Mouse (Mus musculus) CD4-positive, CD25-positive, alpha-beta regulatory T cell, adult 2 months (primary cell): ENCODE data around the gene Nr2f2.

Experiments used
- DNase-seq: peaks from one replicate; pipeline ENCODE4 v3.0.0-alpha.2; 2012; ENCODE audit warnings: low read depth, low spot score

The Nr2f2 gene

GRCm38 (mm10) chr7:70365401-70365811 lies 1.1 kb downstream of the Nr2f2 start:
- DNase-seq = no peak

DNA sequence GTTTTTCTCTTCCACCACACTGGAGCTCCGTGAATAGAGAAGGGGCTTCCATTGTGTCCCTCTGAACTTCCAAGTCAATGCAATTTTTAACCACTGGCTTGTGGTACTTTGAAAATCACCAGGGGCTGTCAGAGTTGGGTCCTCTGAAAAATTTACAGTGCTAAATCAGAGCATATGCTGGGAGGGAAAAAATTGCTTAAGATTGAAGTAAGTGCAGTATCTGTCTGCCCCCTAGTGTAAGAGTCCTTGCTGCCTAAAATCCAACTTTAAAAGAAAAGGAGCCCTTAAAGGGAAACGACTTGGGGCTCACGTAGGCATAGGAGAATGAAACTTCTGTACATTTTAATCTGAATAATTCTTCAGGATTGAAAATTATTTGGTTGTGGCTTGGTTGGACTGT lies 1.7 kb downstream of the Nr2f2 start:
- DNase-seq = no peak

DNA sequence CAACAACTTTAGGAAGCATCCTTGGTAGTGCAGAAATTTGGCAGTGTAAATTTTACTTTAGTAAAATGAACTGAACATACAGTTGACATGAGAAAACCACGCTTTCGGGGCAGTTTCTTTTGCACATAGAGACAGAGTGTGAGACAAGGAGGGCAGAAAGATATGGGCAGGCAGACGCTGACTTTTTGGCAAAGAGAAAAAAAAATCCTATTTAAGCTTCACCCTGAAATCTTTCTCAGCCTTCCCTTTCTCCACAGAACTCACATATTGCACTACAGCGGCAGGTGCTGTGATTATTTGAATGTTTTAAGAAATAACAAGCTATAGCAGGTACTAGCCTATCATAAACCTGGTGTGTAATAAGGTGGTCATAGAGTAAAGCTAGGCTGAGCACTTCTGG lies 3.2 kb downstream of the Nr2f2 start:
- DNase-seq = no peak

DNA sequence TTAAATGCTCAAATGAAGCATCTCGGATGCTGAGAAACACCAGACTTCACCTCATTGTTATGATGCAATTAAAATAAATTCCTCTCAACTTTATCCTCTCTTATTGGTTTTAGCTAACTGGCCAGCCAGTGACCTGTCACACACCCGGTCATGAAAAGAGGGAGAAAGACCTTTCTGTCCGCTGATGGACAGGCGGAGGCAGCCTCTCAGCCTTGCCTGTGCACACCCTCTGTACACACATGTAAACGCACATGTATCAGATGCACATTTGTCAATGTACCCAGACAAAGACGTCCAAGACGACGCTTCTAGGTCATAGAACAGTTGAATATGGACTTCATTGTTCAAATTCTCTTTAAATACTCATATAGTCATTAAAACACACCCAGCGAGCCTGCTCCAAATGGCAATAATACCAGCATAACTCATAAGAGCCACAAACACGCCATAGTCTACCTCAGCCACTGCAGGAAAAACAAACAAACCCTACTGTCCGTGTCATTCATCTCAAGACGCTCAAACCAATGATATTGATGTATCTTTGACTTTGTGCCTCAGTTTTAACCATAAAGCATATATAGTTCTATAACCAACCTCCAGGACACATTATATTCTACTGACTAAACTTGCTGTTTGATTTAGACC lies 3.9 kb downstream of the Nr2f2 start:
- DNase-seq = no peak

DNA sequence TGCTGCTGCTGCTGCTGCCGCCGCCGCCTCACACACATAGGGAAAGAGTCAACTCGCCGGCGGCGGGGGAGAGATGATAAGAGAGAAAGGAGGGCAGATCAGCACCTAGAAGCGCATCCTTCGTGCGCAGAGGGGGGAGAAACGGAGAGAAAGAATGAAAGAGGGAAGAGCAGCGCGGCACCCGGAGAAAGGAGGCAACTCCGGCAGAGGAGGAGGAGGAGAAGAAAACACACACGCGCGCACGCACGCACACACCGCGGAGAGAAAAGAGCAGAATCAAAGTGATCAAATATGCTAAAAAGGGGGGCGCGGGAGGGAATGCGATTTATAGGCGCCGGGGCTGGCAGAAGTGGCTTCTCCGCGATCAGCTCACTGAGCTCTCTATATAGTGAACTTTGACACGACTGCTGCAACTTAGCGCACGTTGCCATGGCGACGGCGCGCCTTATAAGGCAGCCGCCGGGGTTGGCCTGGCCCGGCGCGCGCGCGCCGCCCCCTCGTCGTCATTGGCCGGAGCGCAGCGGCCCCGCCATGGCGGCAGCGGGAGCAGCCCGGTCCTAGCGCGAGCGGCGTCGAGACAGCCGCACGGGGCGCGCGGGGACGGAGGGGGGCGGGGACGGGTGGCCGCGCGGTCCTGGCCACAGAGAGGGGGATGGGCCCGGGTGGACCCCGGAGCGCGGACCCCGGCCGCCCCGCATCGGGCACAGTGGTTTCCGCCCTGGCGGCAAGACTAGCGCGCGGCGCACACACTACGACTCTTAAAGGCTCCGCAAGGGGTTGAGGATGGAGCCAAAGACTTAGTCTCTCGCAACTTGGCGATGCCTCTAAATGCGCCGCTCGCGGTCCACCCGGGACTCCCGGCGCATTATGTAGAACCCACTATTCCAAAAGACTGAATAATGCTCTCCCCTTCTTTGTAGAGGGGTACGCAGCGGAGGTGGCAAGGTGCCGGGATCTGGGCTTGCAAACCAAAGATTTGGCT lies 4.9 kb downstream of the Nr2f2 start:
- no peak for DNase-seq

GRCm38 (mm10) chr7:70360611-70361382 lies 5.7 kb downstream of the Nr2f2 start:
- DNase-seq = no peak

DNA sequence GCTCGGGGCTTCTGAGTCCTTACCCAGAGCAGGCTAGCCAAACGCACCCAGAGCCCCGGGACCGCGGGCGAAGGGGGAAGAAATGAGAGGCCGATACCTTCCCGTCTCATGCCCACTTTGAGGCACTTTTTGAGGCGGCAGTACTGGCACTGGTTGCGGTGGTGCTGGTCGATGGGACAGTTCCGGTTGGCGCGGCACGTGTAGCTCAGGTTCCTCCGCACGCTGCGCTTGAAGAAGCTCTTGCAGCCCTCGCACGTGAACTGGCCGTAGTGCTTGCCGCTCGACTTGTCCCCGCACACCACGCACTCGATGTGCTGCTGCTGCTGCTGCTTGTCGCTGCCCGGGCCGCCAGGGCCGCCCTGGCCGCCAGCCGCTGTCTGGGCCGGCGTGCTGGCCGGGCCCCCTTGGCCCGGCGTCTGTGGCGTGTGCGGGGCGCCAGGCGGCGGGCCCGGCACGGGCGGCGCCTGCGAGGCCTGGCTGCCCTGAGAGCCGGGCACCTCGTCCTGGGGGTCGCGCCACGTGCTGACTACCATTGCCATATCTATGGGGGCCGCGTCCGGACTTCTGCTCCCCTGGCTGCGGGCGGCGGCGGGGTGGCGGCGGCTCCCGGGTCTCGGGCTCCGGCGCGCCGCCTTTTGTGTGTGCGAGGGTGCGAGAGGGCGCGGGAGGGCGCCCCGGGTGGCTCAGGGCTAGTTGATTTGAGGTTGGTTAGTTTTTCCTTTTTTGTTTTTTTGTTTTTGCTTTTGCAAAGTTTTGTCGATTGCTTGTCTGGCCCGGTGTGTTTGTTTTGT lies 6.5 kb downstream of the Nr2f2 start:
- no peak for DNase-seq

GRCm38 (mm10) chr7:70358848-70359591 lies 7.5 kb downstream of the Nr2f2 start:
- DNase-seq = no peak

DNA sequence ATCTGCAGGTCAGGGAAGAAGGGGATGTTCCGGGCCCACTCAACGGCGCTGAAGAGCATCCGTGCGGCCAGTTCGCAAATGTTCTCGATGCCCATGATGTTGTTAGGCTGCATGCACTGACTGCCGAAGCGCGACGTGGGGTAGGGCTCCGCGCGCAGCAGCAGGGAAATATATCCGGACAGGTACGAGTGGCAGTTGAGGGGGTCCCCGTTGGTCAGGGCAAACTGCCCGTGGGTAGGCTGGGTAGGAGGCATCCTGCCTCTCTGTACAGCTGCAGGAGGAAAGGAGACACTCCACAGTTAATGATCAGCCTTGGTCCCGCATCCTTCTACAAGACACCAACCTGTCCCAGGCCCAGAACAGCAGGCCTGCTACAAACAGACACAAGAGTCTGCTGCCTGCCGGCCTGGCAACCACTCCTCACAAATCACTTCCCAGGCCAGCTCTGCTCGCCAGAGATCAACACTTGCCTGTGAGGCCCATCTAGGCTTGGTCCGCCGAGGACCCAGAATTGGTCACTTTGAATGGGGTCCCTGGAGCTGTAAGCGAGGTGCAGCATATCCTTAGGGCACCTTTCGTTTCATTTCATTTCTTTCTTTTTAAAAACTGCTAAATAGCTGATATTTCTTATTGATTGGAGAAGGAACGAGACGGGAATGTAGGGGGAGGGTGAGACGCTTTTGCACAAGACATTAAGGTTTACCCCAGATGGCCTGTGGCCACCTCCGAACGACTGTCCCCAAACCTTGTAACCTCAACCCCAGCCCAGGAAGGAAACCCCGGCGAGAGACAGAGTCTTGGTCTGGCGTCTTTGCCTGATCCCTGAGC lies 8.3 kb downstream of the Nr2f2 start:
- no peak for DNase-seq

GRCm38 (mm10) chr7:70357516-70358019 lies 9.0 kb downstream of the Nr2f2 start:
- no peak for DNase-seq

GRCm38 (mm10) chr7:70356691-70357515 lies 9.6 kb downstream of the Nr2f2 start:
- no peak for DNase-seq

DNA sequence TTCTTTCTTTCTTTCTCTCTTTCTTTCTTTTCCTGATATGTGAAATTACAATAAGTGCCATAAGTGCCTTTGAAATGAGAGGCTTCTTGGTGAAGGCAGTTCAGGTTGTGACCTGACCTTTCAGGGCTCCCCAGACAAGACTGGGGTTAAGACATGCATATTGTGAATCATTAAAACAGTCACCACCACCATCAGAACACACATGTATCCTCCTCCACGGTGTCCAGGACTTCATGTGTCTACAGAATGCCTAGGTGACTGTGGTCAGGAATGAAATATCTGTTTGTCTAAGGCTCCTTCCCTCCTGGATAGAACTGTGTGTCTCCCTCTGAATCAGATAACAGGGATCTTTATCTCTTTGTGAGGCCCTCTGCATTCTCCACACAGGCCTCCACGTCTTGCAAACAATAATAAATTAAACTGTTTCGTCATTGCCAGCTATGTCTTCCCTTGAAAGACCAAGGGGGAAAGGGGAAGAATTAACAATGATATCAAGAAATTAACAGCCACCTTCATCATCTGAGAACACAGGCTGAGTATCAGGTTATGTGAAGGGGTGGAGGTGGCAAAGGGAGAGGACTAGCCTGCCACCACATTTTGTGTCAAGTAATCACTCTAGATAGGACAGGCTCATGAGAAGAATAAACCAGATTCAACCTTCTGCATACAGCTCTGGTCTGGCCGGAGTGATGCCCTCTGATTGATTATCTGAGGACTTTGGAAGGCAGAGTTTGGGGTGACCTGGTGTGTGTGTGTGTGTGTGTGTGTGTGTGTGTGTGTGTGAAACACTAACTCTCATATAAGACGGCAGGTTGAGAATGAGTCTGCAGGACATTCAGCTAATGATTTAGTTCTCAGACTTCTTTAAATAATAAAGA lies 10.6 kb downstream of the Nr2f2 start:
- no peak for DNase-seq

- no peak for DNase-seq
Measured at GRCm38 (mm10) chr7:70355357-70355620, 11.2 kb downstream of the Nr2f2 start.

GRCm38 (mm10) chr7:70354606-70355356 lies 11.8 kb downstream of the Nr2f2 start:
- DNase-seq = no peak

DNA sequence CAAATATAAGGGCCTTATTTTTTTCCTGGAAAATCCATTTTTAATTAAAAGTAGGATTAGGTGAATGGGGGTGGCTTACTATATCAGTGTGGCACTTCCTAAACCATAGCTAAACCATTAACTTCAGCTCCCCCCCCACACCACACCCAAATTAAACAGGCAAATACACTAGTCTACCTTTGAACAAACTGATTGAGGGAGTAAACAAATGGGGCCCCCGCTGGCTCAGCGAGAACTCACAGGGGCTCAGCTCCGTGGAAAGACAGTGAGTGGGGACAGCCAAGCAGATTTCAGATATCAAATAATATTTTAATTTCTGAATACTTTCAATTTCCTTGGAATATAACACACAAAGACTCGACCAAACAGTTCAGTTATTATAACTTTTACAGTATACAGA lies 13.4 kb downstream of the Nr2f2 start:
- DNase-seq = no peak

DNA sequence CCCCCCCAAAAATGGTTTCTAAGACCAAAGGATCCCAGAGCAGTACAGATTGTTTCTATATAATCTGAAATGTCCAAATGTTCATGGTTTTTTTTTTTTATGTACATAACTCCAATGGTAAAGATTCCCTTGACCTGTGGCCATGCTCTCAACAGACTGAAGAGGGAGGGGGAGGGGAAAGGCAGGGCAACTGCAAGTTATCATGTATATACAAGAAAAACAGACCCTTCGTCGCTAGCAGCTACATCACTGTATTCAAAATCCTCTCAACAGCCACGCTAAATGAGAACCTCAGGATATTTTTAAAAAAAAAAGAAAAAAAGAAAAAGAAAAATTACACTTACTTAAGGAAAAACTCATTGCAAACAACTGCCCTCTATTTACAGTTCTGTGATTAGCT lies 13.9 kb downstream of the Nr2f2 start:
- DNase-seq = no peak

GRCm38 (mm10) chr7:70351981-70352560 lies 14.5 kb downstream of the Nr2f2 start:
- no peak for DNase-seq
